Mouse (Mus musculus): Measurements from ENCODE around the gene Cpsf6. TPM values are rescaled to one million over a fixed set of nuclear protein-coding genes. Genes with fewer than 3 reads are reported as not detected.

Gene Cpsf6
- polyA plus RNA-seq, 1 experiment = 14.8 TPM

GRCm38 (mm10) chr10:117402403-117403333 is 22.9 kb upstream of the Cpsf6 start:
- Histone ChIP-seq H3K4me1 (ENCODE audit: control insufficient read depth) (no peaks in the 10 kb centered on the region), H3K9me3 (ENCODE audit: control insufficient read depth, low read length) (no peaks in the 10 kb centered on the region), H3K4me3 (replicated peaks) (no peak overlapping the region), H3K27me3 (ENCODE audit: control insufficient read depth) (no peaks in the 10 kb centered on the region), H3K36me3 (ENCODE audit: control insufficient read depth) (no peaks in the 10 kb centered on the region)
- TF ChIP-seq GATA1 (IDR thresholded peaks at IDR 0.05; ENCODE audit: low read length) (no peak), TAL1 (IDR thresholded peaks at IDR 0.05; ENCODE audit: low read length) (no peak)

DNA sequence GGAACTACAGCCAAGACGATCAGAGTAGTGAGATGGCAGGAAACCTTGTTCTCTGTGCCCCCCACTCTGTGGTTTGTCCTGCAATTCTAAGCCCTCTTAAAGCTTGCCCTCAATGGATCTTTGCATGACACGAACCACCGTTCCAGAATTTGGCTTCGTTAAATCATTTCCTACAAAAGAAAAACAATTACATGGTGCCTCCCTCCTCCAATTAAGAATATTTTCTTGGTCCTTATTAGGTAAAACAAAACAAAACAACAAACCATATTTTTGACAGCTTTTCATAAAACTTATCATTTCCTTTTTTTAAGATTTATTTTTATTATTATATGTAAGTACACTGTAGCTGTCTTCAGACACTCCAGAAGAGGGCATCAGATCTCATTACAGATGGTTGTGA is 21.5 kb upstream of the Cpsf6 start:
- Histone ChIP-seq H3K27me3 (ENCODE audit: control insufficient read depth) (no peaks in the 10 kb centered on the region), H3K9me3 (ENCODE audit: control insufficient read depth, low read length) (no peaks in the 10 kb centered on the region), H3K4me3 (replicated peaks) (no peak overlapping the region), H3K4me1 (ENCODE audit: control insufficient read depth) (no peaks in the 10 kb centered on the region), H3K36me3 (ENCODE audit: control insufficient read depth) (no peaks in the 10 kb centered on the region)
- no peak for TF ChIP-seq GATA1 (IDR thresholded peaks at IDR 0.05; ENCODE audit: low read length)
- no peak for TF ChIP-seq TAL1 (IDR thresholded peaks at IDR 0.05; ENCODE audit: low read length)

- TF ChIP-seq TAL1 (IDR thresholded peaks at IDR 0.05; ENCODE audit: low read length) (no peak), GATA1 (IDR thresholded peaks at IDR 0.05; ENCODE audit: low read length) (no peak)
- Histone ChIP-seq H3K36me3 (ENCODE audit: control insufficient read depth) (no peaks in the 10 kb centered on the region), H3K9me3 (ENCODE audit: control insufficient read depth, low read length) (no peaks in the 10 kb centered on the region), H3K4me1 (ENCODE audit: control insufficient read depth) (no peaks in the 10 kb centered on the region), H3K27me3 (ENCODE audit: control insufficient read depth) (no peaks in the 10 kb centered on the region), H3K4me3 (replicated peaks) (no peak overlapping the region)
These were observed 20.6 kb upstream of the Cpsf6 start for GRCm38 (mm10) chr10:117400246-117400954.

- no peaks in the 10 kb centered on the region for H3K27me3 ChIP-seq (ENCODE audit: control insufficient read depth)
- H3K36me3 ChIP-seq (ENCODE audit: control insufficient read depth) = no peaks in the 10 kb centered on the region
- no peak overlapping the region for H3K4me3 ChIP-seq (replicated peaks)
- no peaks in the 10 kb centered on the region for H3K9me3 ChIP-seq (ENCODE audit: control insufficient read depth, low read length)
- H3K4me1 ChIP-seq (ENCODE audit: control insufficient read depth) = no peaks in the 10 kb centered on the region
- TF ChIP-seq TAL1 (IDR thresholded peaks at IDR 0.05; ENCODE audit: low read length) (no peak), GATA1 (IDR thresholded peaks at IDR 0.05; ENCODE audit: low read length) (no peak)
These were observed 20.0 kb upstream of the Cpsf6 start for GRCm38 (mm10) chr10:117399839-117400238.

GRCm38 (mm10) chr10:117399196-117399595 is 19.4 kb upstream of the Cpsf6 start:
- no peak overlapping the region for H3K4me3 ChIP-seq (replicated peaks)
- H3K4me1 ChIP-seq (ENCODE audit: control insufficient read depth) = no peaks in the 10 kb centered on the region
- H3K27me3 ChIP-seq (ENCODE audit: control insufficient read depth) = no peaks in the 10 kb centered on the region
- no peaks in the 10 kb centered on the region for H3K36me3 ChIP-seq (ENCODE audit: control insufficient read depth)
- no peaks in the 10 kb centered on the region for H3K9me3 ChIP-seq (ENCODE audit: control insufficient read depth, low read length)
- TF ChIP-seq TAL1 (IDR thresholded peaks at IDR 0.05; ENCODE audit: low read length) (no peak), GATA1 (IDR thresholded peaks at IDR 0.05; ENCODE audit: low read length) (no peak)

DNA sequence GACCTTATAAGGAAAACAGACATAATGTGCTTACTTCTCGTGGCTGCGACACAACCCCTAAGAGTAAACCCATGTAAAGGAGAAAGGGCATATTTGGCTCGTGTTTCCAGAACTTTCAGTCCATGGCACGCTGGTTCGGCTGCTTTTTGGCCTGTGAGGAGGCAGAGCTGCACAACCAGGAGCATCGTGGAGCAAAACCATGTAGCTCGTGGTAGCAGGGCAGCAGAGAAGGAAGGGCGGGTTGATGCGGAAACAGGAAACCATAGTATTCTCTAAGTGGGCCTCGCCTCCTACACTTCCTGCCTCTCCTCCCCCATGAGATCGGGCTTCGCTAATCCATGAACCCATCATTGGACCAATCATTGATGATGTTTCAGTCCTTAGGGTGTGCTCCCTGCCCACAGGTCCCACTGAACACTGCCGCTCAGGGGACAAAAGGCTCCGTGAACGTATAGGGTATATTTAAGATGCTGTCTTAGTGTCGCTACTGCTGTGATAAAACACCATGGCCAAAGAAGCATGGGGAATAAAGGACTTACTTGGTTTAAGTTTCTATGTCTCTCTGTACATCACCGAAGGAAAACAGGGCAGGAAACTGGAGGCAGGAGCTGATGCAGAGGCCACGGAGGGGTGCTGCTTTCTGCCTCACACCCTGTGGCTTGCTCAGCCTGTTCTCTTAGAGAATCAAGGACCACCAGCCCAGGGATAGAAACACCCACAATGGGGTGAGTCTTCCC is 18.4 kb upstream of the Cpsf6 start:
- Histone ChIP-seq H3K4me1 (ENCODE audit: control insufficient read depth) (peaks cover 3% of the 10 kb centered on the region), H3K36me3 (ENCODE audit: control insufficient read depth) (no peaks in the 10 kb centered on the region), H3K9me3 (ENCODE audit: control insufficient read depth, low read length) (no peaks in the 10 kb centered on the region), H3K27me3 (ENCODE audit: control insufficient read depth) (no peaks in the 10 kb centered on the region), H3K4me3 (replicated peaks) (no peak overlapping the region)
- TF ChIP-seq GATA1 (IDR thresholded peaks at IDR 0.05; ENCODE audit: low read length) (no peak), TAL1 (IDR thresholded peaks at IDR 0.05; ENCODE audit: low read length) (no peak)

GRCm38 (mm10) chr10:117397106-117397625 is 17.4 kb upstream of the Cpsf6 start:
- no peaks in the 10 kb centered on the region for H3K9me3 ChIP-seq (ENCODE audit: control insufficient read depth, low read length)
- no peaks in the 10 kb centered on the region for H3K36me3 ChIP-seq (ENCODE audit: control insufficient read depth)
- peaks cover 7% of the 10 kb centered on the region for H3K4me1 ChIP-seq (ENCODE audit: control insufficient read depth)
- H3K27me3 ChIP-seq (ENCODE audit: control insufficient read depth) = no peaks in the 10 kb centered on the region
- TF ChIP-seq GATA1 (IDR thresholded peaks at IDR 0.05; ENCODE audit: low read length) = no peak
- H3K4me3 ChIP-seq (replicated peaks) = no peak overlapping the region

GRCm38 (mm10) chr10:117396386-117397048 is 16.7 kb upstream of the Cpsf6 start:
- Histone ChIP-seq H3K4me1 (ENCODE audit: control insufficient read depth) (peaks cover 7% of the 10 kb centered on the region), H3K27me3 (ENCODE audit: control insufficient read depth) (no peaks in the 10 kb centered on the region), H3K36me3 (ENCODE audit: control insufficient read depth) (no peaks in the 10 kb centered on the region), H3K4me3 (replicated peaks) (no peak overlapping the region), H3K9me3 (ENCODE audit: control insufficient read depth, low read length) (no peaks in the 10 kb centered on the region)
- TF ChIP-seq TAL1 (IDR thresholded peaks at IDR 0.05; ENCODE audit: low read length) (no peak), GATA1 (IDR thresholded peaks at IDR 0.05; ENCODE audit: low read length) (no peak)
